Mouse (Mus musculus): ENCODE results near the gene Msi2. TPM values are rescaled to one million over a fixed set of nuclear protein-coding genes. Genes with fewer than 3 reads are reported as not detected.

Msi2 gene
- polyA plus RNA-seq, 1 experiment from 2014 or later: 24.5 TPM

DNA sequence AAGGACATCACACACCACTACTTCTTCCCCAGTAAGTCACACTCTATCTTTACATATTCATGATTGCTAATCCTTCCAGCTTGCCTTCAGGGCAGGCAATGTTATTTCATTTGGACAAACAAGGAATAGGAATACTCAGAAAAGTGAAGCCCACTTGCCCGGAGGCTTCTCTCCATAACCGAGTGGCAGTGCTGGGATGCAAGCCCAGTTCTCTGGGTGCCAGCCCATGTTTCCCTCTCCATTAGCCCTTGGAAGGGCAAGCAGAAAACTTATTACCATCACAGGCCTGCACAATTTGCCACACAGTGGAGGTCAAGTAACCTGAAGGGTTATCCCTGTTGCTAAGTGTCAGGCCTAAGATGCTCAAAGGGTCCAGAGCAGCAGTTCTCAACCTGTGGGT, 281.7 kb downstream of the Msi2 start:
- no peak for TF ChIP-seq CTCF (IDR thresholded peaks at IDR 0.05; ENCODE audit: low read depth)
- ATAC-seq (replicated peaks; ENCODE audit: low FRiP score, low read depth) (no peak), DNase-seq (ENCODE audit: low spot score) (no peak)
- no peaks in the 10 kb centered on the region for H3K27me3 ChIP-seq (ENCODE audit: insufficient read depth, low read length)
- no peak overlapping the region for H3K27ac ChIP-seq
- WGBS: 88% methylated on average over 2 of the region's 2 CpGs
- H3K4me2 ChIP-seq (ENCODE audit: low read length): no peak overlapping the region
- H3K9ac ChIP-seq (ENCODE audit: low read depth, low read length): no peak overlapping the region
- peaks cover 3% of the 10 kb centered on the region; the same call in 1 of the 2 replicates for H3K4me1 ChIP-seq (replicated peaks; ENCODE audit: insufficient read depth, low read length)
- H3K9me3 ChIP-seq (replicated peaks; ENCODE audit: low read length): no peaks in the 10 kb centered on the region
- H3K4me3 ChIP-seq (replicated peaks; ENCODE audit: low read depth, low read length): no peak overlapping the region
- no peaks in the 10 kb centered on the region for H3K36me3 ChIP-seq (ENCODE audit: insufficient read depth, low read length)

DNA sequence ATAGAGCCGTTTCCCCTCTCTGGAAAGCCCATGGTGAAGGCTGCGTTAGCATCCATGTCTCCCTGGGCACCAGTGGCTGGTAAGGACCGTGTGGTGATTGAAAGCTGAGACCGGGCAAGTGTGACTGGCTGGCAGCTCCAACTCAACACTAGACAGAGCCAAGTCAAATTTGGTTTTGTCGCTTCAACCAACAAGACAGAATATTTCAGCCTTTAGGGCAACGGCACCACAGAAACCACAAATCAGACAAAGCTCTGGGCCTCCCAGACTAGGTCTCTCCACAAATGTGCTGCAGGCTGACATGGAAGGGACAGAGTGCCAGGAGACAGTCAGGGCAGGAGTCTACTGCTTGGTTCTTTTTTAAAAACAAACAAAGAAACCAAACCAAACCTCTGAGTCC, 282.8 kb downstream of the Msi2 start:
- Histone ChIP-seq H3K4me3 (replicated peaks; ENCODE audit: low read depth, low read length) (no peak overlapping the region), H3K27ac (no peak overlapping the region), H3K27me3 (ENCODE audit: insufficient read depth, low read length) (no peaks in the 10 kb centered on the region), H3K36me3 (ENCODE audit: insufficient read depth, low read length) (no peaks in the 10 kb centered on the region), H3K4me1 (replicated peaks; ENCODE audit: insufficient read depth, low read length) (peaks cover 3% of the 10 kb centered on the region), H3K4me2 (ENCODE audit: low read length) (no peak overlapping the region), H3K9ac (ENCODE audit: low read depth, low read length) (no peak overlapping the region), H3K9me3 (replicated peaks; ENCODE audit: low read length) (no peaks in the 10 kb centered on the region)
- no peak for DNase-seq (ENCODE audit: low spot score)
- 86% methylated on average over 6 of the region's 6 CpGs for WGBS
- no peak for ATAC-seq (replicated peaks; ENCODE audit: low FRiP score, low read depth)
- no peak for TF ChIP-seq CTCF (IDR thresholded peaks at IDR 0.05; ENCODE audit: low read depth)

- H3K9ac ChIP-seq (ENCODE audit: low read depth, low read length): 0 out of 2 replicates have a peak overlapping the region, but pooled peaks have one; percentile 31
- H3K27ac ChIP-seq: 0 out of 2 replicates have a peak overlapping the region, but pooled peaks have one; percentile 22
- no peak overlapping the region for H3K4me2 ChIP-seq (ENCODE audit: low read length)
- H3K4me3 ChIP-seq (replicated peaks; ENCODE audit: low read depth, low read length): no peak overlapping the region
- WGBS: 51% methylated on average over 22 of the region's 22 CpGs
- no peak for TF ChIP-seq CTCF (IDR thresholded peaks at IDR 0.05; ENCODE audit: low read depth)
- peaks cover 3% of the 10 kb centered on the region for H3K4me1 ChIP-seq (replicated peaks; ENCODE audit: insufficient read depth, low read length)
- DNase-seq (ENCODE audit: low spot score): no peak
- ATAC-seq (replicated peaks; ENCODE audit: low FRiP score, low read depth): no peak
- no peaks in the 10 kb centered on the region for H3K36me3 ChIP-seq (ENCODE audit: insufficient read depth, low read length)
- H3K9me3 ChIP-seq (replicated peaks; ENCODE audit: low read length): no peaks in the 10 kb centered on the region; the same call in 1 of the 2 replicates
- H3K27me3 ChIP-seq (ENCODE audit: insufficient read depth, low read length): no peaks in the 10 kb centered on the region
Measured at GRCm38 (mm10) chr11:88431363-88432269, 286.7 kb downstream of the Msi2 start.

DNA sequence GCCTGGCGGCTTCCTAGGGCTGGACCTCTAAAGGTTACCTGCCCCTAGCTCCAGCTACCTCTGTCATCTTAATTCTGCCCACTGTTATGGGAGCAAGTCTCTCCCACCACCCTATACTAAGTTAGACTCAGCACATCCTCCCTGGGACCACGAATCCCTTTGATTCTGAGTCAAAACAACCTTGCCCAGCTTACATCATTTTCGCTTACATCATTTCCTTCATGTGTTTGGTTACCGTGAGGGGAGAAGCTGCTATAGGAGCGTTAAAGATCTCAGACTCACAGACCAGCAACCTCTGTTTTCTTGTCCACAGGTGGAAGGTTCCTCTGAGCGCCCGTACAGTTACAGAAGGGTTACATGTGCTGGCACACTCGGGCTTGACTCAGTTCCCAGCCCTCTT, 288.0 kb downstream of the Msi2 start:
- TF ChIP-seq CTCF (IDR thresholded peaks at IDR 0.05; ENCODE audit: low read depth): no peak
- no peak for ATAC-seq (replicated peaks; ENCODE audit: low FRiP score, low read depth)

DNA sequence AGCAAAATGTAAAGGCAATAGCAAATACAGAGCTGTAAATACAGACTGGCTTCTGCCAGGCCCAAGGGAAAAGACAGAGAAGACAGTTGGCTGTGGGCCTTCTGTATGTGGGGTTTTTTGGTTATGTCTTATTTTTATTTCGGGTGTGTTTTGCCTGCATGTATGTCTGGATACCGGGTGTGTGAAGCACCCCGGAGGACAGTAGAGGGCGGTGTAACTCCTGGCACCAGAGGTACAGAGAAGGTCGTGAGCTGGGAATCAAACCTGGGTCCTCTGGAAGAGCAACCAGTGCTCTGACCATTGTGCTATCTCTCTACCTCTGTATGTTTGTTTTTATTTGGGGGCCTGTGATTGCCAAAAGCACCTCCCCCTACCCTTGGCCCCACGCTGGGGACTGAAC, 288.6 kb downstream of the Msi2 start:
- no peak for DNase-seq (ENCODE audit: low spot score)
- no peak for ATAC-seq (replicated peaks; ENCODE audit: low FRiP score, low read depth)
- TF ChIP-seq CTCF (IDR thresholded peaks at IDR 0.05; ENCODE audit: low read depth): peak; percentile 33; the same call in 1 of the 2 replicates
- Histone ChIP-seq H3K9me3 (replicated peaks; ENCODE audit: low read length) (no peaks in the 10 kb centered on the region; the same call in 1 of the 2 replicates), H3K4me2 (ENCODE audit: low read length) (no peak overlapping the region), H3K27me3 (ENCODE audit: insufficient read depth, low read length) (no peaks in the 10 kb centered on the region), H3K4me3 (replicated peaks; ENCODE audit: low read depth, low read length) (no peak overlapping the region), H3K27ac (no peak overlapping the region), H3K4me1 (replicated peaks; ENCODE audit: insufficient read depth, low read length) (peaks cover 9% of the 10 kb centered on the region), H3K9ac (ENCODE audit: low read depth, low read length) (no peak overlapping the region), H3K36me3 (ENCODE audit: insufficient read depth, low read length) (no peaks in the 10 kb centered on the region)
- 90% methylated on average over 6 of the region's 6 CpGs for WGBS

More for the DNA sequence above, 288.0 kb downstream of the Msi2 start:
- Histone ChIP-seq H3K4me1 (replicated peaks; ENCODE audit: insufficient read depth, low read length) (peaks cover 9% of the 10 kb centered on the region), H3K4me2 (ENCODE audit: low read length) (no peak overlapping the region), H3K4me3 (replicated peaks; ENCODE audit: low read depth, low read length) (no peak overlapping the region), H3K27me3 (ENCODE audit: insufficient read depth, low read length) (no peaks in the 10 kb centered on the region), H3K9me3 (replicated peaks; ENCODE audit: low read length) (no peaks in the 10 kb centered on the region; the same call in 1 of the 2 replicates), H3K9ac (ENCODE audit: low read depth, low read length) (no peak overlapping the region), H3K36me3 (ENCODE audit: insufficient read depth, low read length) (no peaks in the 10 kb centered on the region), H3K27ac (no peak overlapping the region)
- 88% methylated on average over 8 of the region's 8 CpGs for WGBS
- no peak for DNase-seq (ENCODE audit: low spot score)

- H3K4me3 ChIP-seq (replicated peaks; ENCODE audit: low read depth, low read length): no peak overlapping the region
- peak; percentile 49 for DNase-seq (ENCODE audit: low spot score)
- no peak overlapping the region for H3K4me2 ChIP-seq (ENCODE audit: low read length)
- 35% methylated on average over 9 of the region's 9 CpGs for WGBS
- H3K9me3 ChIP-seq (replicated peaks; ENCODE audit: low read length): no peaks in the 10 kb centered on the region; the same call in 1 of the 2 replicates
- TF ChIP-seq CTCF (IDR thresholded peaks at IDR 0.05; ENCODE audit: low read depth): no peak
- no peak overlapping the region for H3K27ac ChIP-seq
- ATAC-seq (replicated peaks; ENCODE audit: low FRiP score, low read depth): 0 out of 2 replicates have a peak, but pooled peaks have one; percentile 34
- no peaks in the 10 kb centered on the region for H3K27me3 ChIP-seq (ENCODE audit: insufficient read depth, low read length)
- no peaks in the 10 kb centered on the region for H3K36me3 ChIP-seq (ENCODE audit: insufficient read depth, low read length)
- H3K9ac ChIP-seq (ENCODE audit: low read depth, low read length): no peak overlapping the region
- H3K4me1 ChIP-seq (replicated peaks; ENCODE audit: insufficient read depth, low read length): peaks cover 8% of the 10 kb centered on the region
Measured at GRCm38 (mm10) chr11:88425631-88426101, 292.6 kb downstream of the Msi2 start.

All from kidney, postnatal 0 days (tissue).